Mouse (Mus musculus) olfactory bulb, adult 2 months (tissue): Measurements from ENCODE around the gene Qars. TPM values are rescaled to one million over a fixed set of nuclear protein-coding genes. Genes with fewer than 3 reads are reported as not detected.
A peak's percentile ranks its signal among the peaks of the same experiment; 100 is the strongest.

ENCODE experiments used
- H3K27ac ChIP-seq: fragments of 200-500 bp; 2 replicates; pipeline ENCODE4 v1.5.1; 2012; ENCODE audit warnings: low read depth, low read length; ENCODE audit not compliant: insufficient read depth
- H3K4me1 ChIP-seq: fragments of 200-500 bp; 2 replicates; pipeline ENCODE4 v1.6.1; 2012; ENCODE audit warnings: low read length; ENCODE audit not compliant: control insufficient read depth, insufficient read depth
- H3K4me3 ChIP-seq: fragments of 200-500 bp; 2 replicates; pipeline ENCODE4 v1.5.1; 2012; ENCODE audit warnings: mild to moderate bottlenecking, low read depth, low read length, moderate library complexity; ENCODE audit not compliant: insufficient read depth
- CTCF ChIP-seq: fragments of 200-500 bp; IDR thresholded peaks from 2 replicates; pipeline ENCODE4 v1.5.1; 2012; ENCODE audit warnings: low read depth, mild to moderate bottlenecking, low read length, moderate library complexity; ENCODE audit not compliant: insufficient read depth
- POLR2A ChIP-seq: fragments of 200-500 bp; IDR thresholded peaks from 2 replicates; pipeline ENCODE4 v1.6.1; 2012; ENCODE audit warnings: mild to moderate bottlenecking, low read depth, low read length, moderate library complexity; ENCODE audit not compliant: insufficient read depth
- WGBS: fragments of 180-500 bp; shearing (Covaris S2); methylation state at CpG from one replicate; pipeline ENCODE4 v1.1.7; 2018; 5-methylcytosine and 5-hydroxymethylcytosine counted together
- polyA plus RNA-seq: library from polyadenylated mRNA; stranded (reverse); fragments of >200 nt; gene quantifications from 2 replicates; pipeline ENCODE4 v1.2.4, GENCODE M21; 2012; ENCODE audit warnings: low replicate concordance; ENCODE audit not compliant: missing spikeins, insufficient read depth, insufficient read length

The Qars gene
- not detected in 2 replicates for polyA plus RNA-seq

GRCm38 (mm10) chr9:108507619-108508434 lies at the start of gene Qars:
Gene Qars, plus strand, starts transcription at chr9:108507706.
- WGBS = under 1% methylated on average over 37 of the region's 37 CpGs
- TF ChIP-seq CTCF (no peak), POLR2A (peak; percentile 30; the same call in 1 of the 2 replicates)
- peaks cover 5% of the 10 kb centered on the region for H3K4me1 ChIP-seq
- H3K27ac ChIP-seq = peak within 1 kb of the TSS; percentile 79
- peak within 1 kb of the TSS; percentile 90 for H3K4me3 ChIP-seq

- H3K27ac ChIP-seq = no peak overlapping the region
- TF ChIP-seq POLR2A = no peak
- 97% methylated on average over 1 of the region's 1 CpGs for WGBS
- peaks cover 11% of the 10 kb centered on the region for H3K4me1 ChIP-seq
- peak overlapping the region; percentile 84 for H3K4me3 ChIP-seq
These were observed 47.6 kb upstream of the Qars start for GRCm38 (mm10) chr9:108459939-108460318.

DNA sequence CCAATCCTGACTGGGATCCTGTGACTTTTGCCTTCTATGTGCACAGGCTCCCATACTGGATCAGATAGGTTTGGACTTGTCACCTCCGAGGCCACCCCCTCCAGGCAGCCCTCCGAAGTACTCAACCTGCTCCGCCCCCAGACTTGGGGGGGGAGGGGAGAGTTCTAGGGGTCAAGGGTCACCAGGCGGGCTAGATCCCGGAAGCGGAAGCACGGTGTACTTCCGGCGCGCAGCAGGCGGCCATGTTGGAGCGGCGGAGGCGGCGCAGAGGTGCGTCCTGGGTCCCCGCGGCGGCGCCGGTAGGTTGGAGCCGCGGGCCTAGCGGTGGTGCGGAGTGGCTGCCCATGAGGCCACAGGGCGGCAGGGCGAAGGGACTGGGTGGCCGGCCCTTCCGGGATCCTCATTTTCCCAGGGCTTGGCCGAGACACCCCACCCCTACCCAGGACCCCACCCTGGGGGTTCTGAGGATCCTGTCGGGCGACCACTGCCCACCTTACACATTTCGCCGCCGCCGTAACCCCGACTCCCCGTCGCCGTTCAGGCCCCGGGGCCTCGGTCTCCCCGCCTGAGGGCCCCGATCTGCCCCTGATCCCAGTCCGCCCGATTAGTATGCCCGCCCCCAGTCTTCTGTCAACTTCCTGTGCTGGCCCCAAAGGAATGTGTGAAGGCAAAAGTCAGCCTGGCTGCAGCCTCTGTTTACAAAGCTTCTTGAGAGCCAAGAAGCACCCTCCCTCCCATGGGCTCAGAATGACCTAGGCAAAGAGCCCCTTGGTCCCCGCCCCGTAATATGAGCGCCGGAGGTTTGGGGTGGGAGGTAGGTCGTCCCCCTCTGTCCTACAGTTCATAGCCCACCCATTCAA lies 47.0 kb upstream of the Qars start, which contains the start of gene Ccdc71:
TSS of gene Ccdc71 (plus strand) at position 209 of the 860 bp plus-strand sequence.
- Histone ChIP-seq H3K4me3 (peak within 1 kb of the TSS; percentile 84), H3K4me1 (peaks cover 11% of the 10 kb centered on the region), H3K27ac (no peak within 1 kb of the TSS)
- WGBS = 1% methylated on average over 52 of the region's 52 CpGs
- TF ChIP-seq POLR2A = peak; percentile 37; the same call in 1 of the 2 replicates
- no peak for TF ChIP-seq CTCF

DNA sequence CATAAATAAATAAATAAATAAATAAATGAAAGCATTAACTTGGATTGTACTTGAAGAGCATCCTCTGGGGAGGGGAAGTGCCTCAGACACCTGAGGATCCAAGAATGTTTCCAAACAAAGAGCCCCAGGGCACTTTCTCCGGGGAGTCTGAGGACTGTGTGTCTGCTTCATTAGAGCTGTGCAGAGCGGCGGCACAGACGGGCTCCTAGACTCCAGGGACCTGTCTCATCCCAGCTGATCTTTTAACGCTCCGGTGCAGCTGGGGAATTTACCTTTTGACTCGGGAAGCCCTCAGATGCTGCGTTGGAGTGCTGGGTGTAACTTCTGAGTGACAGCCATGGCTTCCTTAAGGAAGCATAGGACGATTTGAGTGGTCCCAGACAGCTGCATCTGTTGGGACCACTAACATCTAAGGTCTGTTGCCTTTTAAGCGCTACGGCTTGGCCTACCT lies 46.3 kb upstream of the Qars start, which contains the start of gene Klhdc8b:
TSS of gene Klhdc8b (minus strand) at position 401 of the 451 bp plus-strand sequence.
- H3K4me1 ChIP-seq = peaks cover 11% of the 10 kb centered on the region
- 20% methylated on average over 11 of the region's 11 CpGs for WGBS
- no peak for TF ChIP-seq POLR2A
- TF ChIP-seq CTCF = no peak
- no peak within 1 kb of the TSS for H3K27ac ChIP-seq
- peak within 1 kb of the TSS; percentile 84 for H3K4me3 ChIP-seq

GRCm38 (mm10) chr9:108461675-108462074 lies 45.8 kb upstream of the Qars start:
- peaks cover 11% of the 10 kb centered on the region for H3K4me1 ChIP-seq
- 79% methylated on average over 5 of the region's 5 CpGs for WGBS
- H3K4me3 ChIP-seq = peak overlapping the region; percentile 84
- no peak overlapping the region for H3K27ac ChIP-seq
- no peak for TF ChIP-seq CTCF
- no peak for TF ChIP-seq POLR2A

DNA sequence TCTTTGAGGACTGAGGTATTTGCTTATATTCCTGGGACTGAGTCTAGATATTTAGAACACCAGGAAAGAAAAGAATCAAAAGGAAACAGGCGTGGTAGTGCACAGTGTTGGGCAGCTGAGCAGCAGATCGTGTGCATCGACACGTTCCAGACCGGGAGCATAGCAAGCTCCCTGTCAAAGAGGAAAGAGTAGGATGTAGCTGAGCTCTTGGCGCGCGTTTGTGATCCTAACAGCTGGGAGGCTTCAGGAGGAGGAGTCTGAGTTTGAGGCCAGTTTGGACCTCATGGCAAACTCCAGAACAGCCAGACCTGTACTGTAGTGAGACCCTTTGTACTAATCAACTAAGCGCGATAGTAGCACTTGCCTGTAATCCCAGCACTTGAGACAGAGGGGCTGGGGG lies 45.3 kb upstream of the Qars start:
- Histone ChIP-seq H3K4me3 (no peak overlapping the region), H3K27ac (no peak overlapping the region), H3K4me1 (peaks cover 11% of the 10 kb centered on the region)
- TF ChIP-seq POLR2A (no peak), CTCF (no peak)
- 84% methylated on average over 10 of the region's 10 CpGs for WGBS

DNA sequence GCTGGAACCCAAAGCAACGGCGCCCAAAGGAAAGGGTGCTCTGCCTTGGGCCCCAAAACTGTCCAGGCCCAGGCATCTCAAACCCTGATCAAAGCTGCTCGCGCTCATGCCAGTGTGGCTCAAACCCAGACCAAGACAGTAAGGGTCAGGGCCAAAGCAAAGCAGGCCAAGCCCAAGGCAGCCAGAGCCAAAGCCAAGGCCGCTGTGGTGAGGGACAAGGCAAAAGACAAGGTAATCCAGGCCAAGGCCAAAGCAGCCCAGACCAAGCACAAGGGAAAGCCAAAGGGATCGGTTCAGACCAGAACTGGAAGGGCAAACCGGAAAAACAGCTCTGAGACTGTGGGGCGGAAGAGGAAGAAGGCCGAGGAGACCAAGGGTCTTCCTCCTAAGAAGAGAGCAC lies 43.8 kb upstream of the Qars start:
- H3K27ac ChIP-seq = no peak overlapping the region
- TF ChIP-seq POLR2A (no peak), CTCF (no peak)
- peaks cover 11% of the 10 kb centered on the region for H3K4me1 ChIP-seq
- H3K4me3 ChIP-seq = no peak overlapping the region
- WGBS = 94% methylated on average over 9 of the region's 9 CpGs

DNA sequence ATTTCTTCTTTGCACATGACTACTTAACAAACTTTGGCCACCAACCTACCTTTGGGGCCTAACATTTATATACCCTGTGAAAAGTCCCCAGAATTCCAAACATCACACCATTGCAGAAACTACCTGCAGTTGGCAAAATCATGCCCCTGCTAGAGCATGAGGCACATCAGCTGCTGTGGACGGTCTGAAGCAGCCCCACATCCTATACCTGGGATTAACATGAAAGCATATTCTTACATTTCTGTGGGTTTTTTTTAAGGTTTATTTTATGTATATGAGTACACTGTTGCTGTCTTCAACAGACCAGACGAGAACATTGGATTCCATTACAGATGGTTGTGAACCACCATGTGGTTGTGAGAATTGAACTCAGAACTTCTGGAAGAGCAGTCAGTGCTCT lies 41.3 kb upstream of the Qars start:
- TF ChIP-seq POLR2A (no peak), CTCF (no peak)
- WGBS = 92% methylated on average over 2 of the region's 2 CpGs
- Histone ChIP-seq H3K27ac (no peak overlapping the region), H3K4me3 (no peak overlapping the region), H3K4me1 (peaks cover 9% of the 10 kb centered on the region)

GRCm38 (mm10) chr9:108469430-108469829 lies 38.1 kb upstream of the Qars start:
- no peak overlapping the region for H3K27ac ChIP-seq
- 85% methylated on average over 5 of the region's 5 CpGs for WGBS
- H3K4me3 ChIP-seq = no peak overlapping the region
- TF ChIP-seq CTCF = no peak
- TF ChIP-seq POLR2A = no peak
- no peaks in the 10 kb centered on the region for H3K4me1 ChIP-seq
